Mouse (Mus musculus) bone marrow macrophage, adult 2 months (primary cell): ENCODE results near the gene Ago1.

Source experiments
- CTCF ChIP-seq: IDR thresholded peaks from 2 replicates; pipeline ENCODE4 v1.5.1; 2012; ENCODE audit warnings: low read depth, mild to moderate bottlenecking, low read length, moderate library complexity
- POLR2A ChIP-seq: IDR thresholded peaks from 2 replicates; pipeline ENCODE4 v1.6.1; 2012; ENCODE audit warnings: mild to moderate bottlenecking, low read depth, low read length, borderline replicate concordance

GRCm38 (mm10) chr4:126483874-126484273 is 15.5 kb upstream of the Ago1 start:
- TF ChIP-seq CTCF (no peak), POLR2A (no peak)
